Mouse (Mus musculus): ENCODE results near the gene Lcmt1.

DNA sequence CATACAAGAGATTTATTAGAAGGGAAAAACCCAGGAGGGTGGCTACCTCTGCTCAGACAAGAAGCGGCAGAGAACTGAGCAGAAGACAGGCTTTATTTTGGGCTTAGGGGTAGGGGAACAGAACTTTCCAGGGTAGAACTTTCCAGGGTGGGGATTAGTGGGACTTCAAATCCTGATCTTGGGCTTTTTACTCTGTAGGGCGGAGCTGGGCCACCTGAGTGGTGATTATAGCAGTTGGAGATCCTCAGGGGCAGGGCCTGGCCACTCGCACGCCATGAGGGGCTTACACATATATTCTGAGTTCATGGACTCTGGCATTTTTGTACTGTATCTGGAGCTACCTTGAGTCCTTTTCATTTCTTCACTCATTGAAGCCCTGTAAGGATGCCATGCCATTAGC is 91.7 kb downstream of the Lcmt1 start:
- TF ChIP-seq CTCF (IDR thresholded peaks at IDR 0.05; ENCODE audit: borderline replicate concordance, insufficient read depth, low read depth, low read length) (no peak), POLR2A (IDR thresholded peaks at IDR 0.05; ENCODE audit: borderline replicate concordance, insufficient read depth, low read length) (no peak)

Measured in cerebellum, adult 2 months (tissue).